Mouse (Mus musculus): ENCODE measurements around the gene Cyb5b.
A peak's percentile ranks its signal among the peaks of the same experiment; 100 is the strongest.

Cyb5b gene

GRCm38 (mm10) chr8:107130028-107130427, 20.4 kb upstream of the Cyb5b start:
- DNase-seq (ENCODE audit: low spot score) = no peak

GRCm38 (mm10) chr8:107132581-107133491, 17.6 kb upstream of the Cyb5b start:
- no peak for DNase-seq (ENCODE audit: low spot score)

GRCm38 (mm10) chr8:107133881-107134280, 16.6 kb upstream of the Cyb5b start:
- DNase-seq (ENCODE audit: low spot score) = no peak

- DNase-seq (ENCODE audit: low spot score) = peak; percentile 57
Observed at GRCm38 (mm10) chr8:107136003-107136612, 14.3 kb upstream of the Cyb5b start.

GRCm38 (mm10) chr8:107137591-107137990, 12.8 kb upstream of the Cyb5b start:
- no peak for DNase-seq (ENCODE audit: low spot score)

GRCm38 (mm10) chr8:107138338-107138737, 12.1 kb upstream of the Cyb5b start:
- DNase-seq (ENCODE audit: low spot score) = no peak

GRCm38 (mm10) chr8:107139704-107140470, 10.6 kb upstream of the Cyb5b start:
- DNase-seq (ENCODE audit: low spot score) = peak; percentile 71

GRCm38 (mm10) chr8:107142539-107142938, 7.9 kb upstream of the Cyb5b start:
- no peak for DNase-seq (ENCODE audit: low spot score)

GRCm38 (mm10) chr8:107143501-107143900, 6.9 kb upstream of the Cyb5b start:
- no peak for DNase-seq (ENCODE audit: low spot score)

GRCm38 (mm10) chr8:107146186-107146585, 4.3 kb upstream of the Cyb5b start:
- DNase-seq (ENCODE audit: low spot score) = no peak

- DNase-seq (ENCODE audit: low spot score) = no peak
Observed at GRCm38 (mm10) chr8:107148802-107149201, 1.6 kb upstream of the Cyb5b start.

GRCm38 (mm10) chr8:107150057-107150403, 410 bp upstream of the Cyb5b start:
- no peak for DNase-seq (ENCODE audit: low spot score)

GRCm38 (mm10) chr8:107151212-107151920, 926 bp downstream of the Cyb5b start:
- no peak for DNase-seq (ENCODE audit: low spot score)

- DNase-seq (ENCODE audit: low spot score) = no peak
Observed at GRCm38 (mm10) chr8:107153326-107154210, 3.1 kb downstream of the Cyb5b start.

GRCm38 (mm10) chr8:107156816-107157215, 6.4 kb downstream of the Cyb5b start:
- DNase-seq (ENCODE audit: low spot score) = no peak

- no peak for DNase-seq (ENCODE audit: low spot score)
Observed at GRCm38 (mm10) chr8:107157836-107158235, 7.4 kb downstream of the Cyb5b start.

GRCm38 (mm10) chr8:107158890-107159289, 8.4 kb downstream of the Cyb5b start:
- DNase-seq (ENCODE audit: low spot score) = no peak

- no peak for DNase-seq (ENCODE audit: low spot score)
Observed at GRCm38 (mm10) chr8:107164251-107164773, 13.9 kb downstream of the Cyb5b start.

GRCm38 (mm10) chr8:107165745-107166144, 15.3 kb downstream of the Cyb5b start:
- DNase-seq (ENCODE audit: low spot score) = no peak

- no peak for DNase-seq (ENCODE audit: low spot score)
Observed at GRCm38 (mm10) chr8:107167848-107168247, 17.4 kb downstream of the Cyb5b start.

GRCm38 (mm10) chr8:107172152-107172551, 21.7 kb downstream of the Cyb5b start:
- DNase-seq (ENCODE audit: low spot score) = no peak

All from embryo, embryonic 10.5 days (tissue).